Mouse (Mus musculus) limb, embryonic 12.5 days (tissue): ENCODE measurements at regions not wholly inside any gene's neighbourhood (a gene's known extent, or its start where the extent isn't known, plus 50 kb on each side); places are given as distances from the start of the nearest gene placed in this dataset.

ENCODE experiments used
- ATAC-seq: fragments of 200-750 bp; cut with Nextera tagmentation; 2 replicates; pipeline ENCODE4 v1.8.0; 2017; ENCODE audit warnings: low read depth, moderate TSS enrichment; ENCODE audit not compliant: insufficient number of reproducible peaks, insufficient read depth, low FRiP score, low TSS enrichment
- H3K27ac ChIP-seq: fragments of 300-500 bp; sonication (generic); 2 replicates; pipeline ENCODE4 v1.5.1; 2016; ENCODE audit warnings: mild to moderate bottlenecking, moderate library complexity
- H3K27me3 ChIP-seq: fragments of 300-500 bp; sonication (generic); 2 replicates; pipeline ENCODE4 v1.6.1; 2016; ENCODE audit warnings: mild to moderate bottlenecking, moderate library complexity
- H3K36me3 ChIP-seq: fragments of 300-500 bp; sonication (generic); 2 replicates; pipeline ENCODE4 v1.6.1; 2016; ENCODE audit warnings: mild to moderate bottlenecking, moderate library complexity
- H3K4me1 ChIP-seq: fragments of 300-500 bp; sonication (generic); replicated peaks from 2 replicates; pipeline ENCODE4 v1.6.1; 2016
- H3K4me2 ChIP-seq: fragments of 300-500 bp; sonication (generic); 2 replicates; pipeline ENCODE4 v1.6.1; 2016; ENCODE audit warnings: mild to moderate bottlenecking, moderate library complexity
- H3K4me3 ChIP-seq: fragments of 300-500 bp; sonication (generic); replicated peaks from 2 replicates; pipeline ENCODE4 v1.5.1; 2016; ENCODE audit warnings: mild to moderate bottlenecking
- H3K9ac ChIP-seq: fragments of 300-500 bp; sonication (generic); replicated peaks from 2 replicates; pipeline ENCODE4 v1.6.1; 2016; ENCODE audit warnings: mild to moderate bottlenecking, moderate library complexity
- H3K9me3 ChIP-seq: fragments of 300-500 bp; sonication (generic); 2 replicates; pipeline ENCODE4 v1.6.1; 2016; ENCODE audit warnings: mild to moderate bottlenecking, moderate library complexity
- WGBS: fragments of 180-500 bp; shearing (Covaris S2); methylation state at CpG from one replicate; pipeline ENCODE4 v1.1.7; 2016; 5-methylcytosine and 5-hydroxymethylcytosine counted together

- Histone ChIP-seq H3K27me3 (peaks cover 34% of the 10 kb centered on the region), H3K9ac (no peak overlapping the region), H3K4me1 (peaks cover 12% of the 10 kb centered on the region), H3K36me3 (no peaks in the 10 kb centered on the region), H3K4me3 (no peak overlapping the region), H3K4me2 (peak overlapping the region; percentile 8; the same call in 1 of the 2 replicates), H3K27ac (no peak overlapping the region; the same call in 1 of the 2 replicates), H3K9me3 (peaks cover 10% of the 10 kb centered on the region; the same call in 1 of the 2 replicates)
- 9% methylated on average over 15 of the region's 15 CpGs for WGBS
- peak; percentile 26; the same call in 1 of the 2 replicates for ATAC-seq
Observed at GRCm38 (mm10) chr5:119015606-119016255, 455.3 kb downstream of the Med13l start.

GRCm38 (mm10) chr5:119016420-119016819 lies 455.9 kb downstream of the Med13l start:
- peaks cover 10% of the 10 kb centered on the region; the same call in 1 of the 2 replicates for H3K9me3 ChIP-seq
- H3K27me3 ChIP-seq = peaks cover 34% of the 10 kb centered on the region
- no peaks in the 10 kb centered on the region for H3K36me3 ChIP-seq
- 18% methylated on average over 4 of the region's 4 CpGs for WGBS
- no peak overlapping the region; the same call in 1 of the 2 replicates for H3K27ac ChIP-seq
- peaks cover 12% of the 10 kb centered on the region for H3K4me1 ChIP-seq
- H3K4me3 ChIP-seq = no peak overlapping the region
- H3K9ac ChIP-seq = no peak overlapping the region
- no peak for ATAC-seq
- no peak overlapping the region for H3K4me2 ChIP-seq

DNA sequence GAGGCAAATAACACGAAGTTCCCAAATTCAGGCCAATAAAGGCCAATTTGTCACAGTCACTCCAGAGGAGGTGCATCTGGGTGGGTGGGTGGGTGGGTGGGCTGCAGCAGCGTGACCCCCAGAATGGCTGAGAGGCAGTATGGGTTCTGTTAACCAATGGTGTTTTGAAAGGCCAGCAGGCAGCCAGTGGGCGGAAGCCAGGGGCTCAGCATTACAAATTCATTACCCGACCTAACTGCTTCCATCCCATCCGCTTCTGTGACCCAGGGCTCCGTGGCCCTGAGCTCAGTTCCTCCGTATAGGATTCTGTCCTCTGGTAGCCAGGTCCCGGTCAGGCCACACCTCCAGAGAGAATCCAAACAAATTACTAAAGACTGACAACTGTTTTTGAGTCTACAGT lies 463.5 kb downstream of the Med13l start:
- Histone ChIP-seq H3K27ac (no peak overlapping the region), H3K36me3 (no peaks in the 10 kb centered on the region), H3K4me1 (peaks cover 8% of the 10 kb centered on the region), H3K4me3 (no peak overlapping the region), H3K4me2 (no peak overlapping the region), H3K9ac (no peak overlapping the region), H3K27me3 (peaks cover 42% of the 10 kb centered on the region), H3K9me3 (peaks cover 5% of the 10 kb centered on the region; the same call in 1 of the 2 replicates)
- 27% methylated on average over 8 of the region's 8 CpGs for WGBS
- ATAC-seq = no peak

- Histone ChIP-seq H3K9ac (no peak overlapping the region), H3K9me3 (no peaks in the 10 kb centered on the region), H3K4me2 (no peak overlapping the region), H3K36me3 (no peaks in the 10 kb centered on the region), H3K4me1 (peaks cover 4% of the 10 kb centered on the region), H3K27ac (no peak overlapping the region), H3K4me3 (no peak overlapping the region), H3K27me3 (peaks cover 14% of the 10 kb centered on the region)
- no peak for ATAC-seq
- 83% methylated on average over 5 of the region's 5 CpGs for WGBS
Observed at GRCm38 (mm10) chr5:119032051-119032450, 471.6 kb downstream of the Med13l start.

GRCm38 (mm10) chr5:119044548-119044947 lies 484.1 kb downstream of the Med13l start:
- WGBS = 25% methylated on average over 10 of the region's 10 CpGs
- no peak for ATAC-seq

DNA sequence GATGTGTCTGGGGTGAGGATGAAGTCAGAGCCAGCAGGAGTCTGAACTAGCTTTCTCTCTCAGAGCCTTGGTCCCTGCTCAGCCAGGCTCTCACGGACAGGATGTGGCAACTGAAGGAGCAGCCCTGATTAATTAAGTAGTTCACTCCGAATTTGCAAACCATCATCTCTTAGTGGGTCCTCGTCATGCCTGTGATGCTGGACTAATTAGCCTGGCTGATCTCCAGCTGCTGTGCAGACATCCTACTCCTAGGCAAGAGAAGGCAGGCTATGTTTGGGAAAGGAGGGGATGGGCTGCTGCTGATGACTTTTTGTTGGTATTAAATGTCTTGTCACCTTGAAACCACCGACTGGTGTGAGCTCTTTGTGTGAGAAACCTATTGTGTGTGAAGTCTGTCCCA lies 487.1 kb downstream of the Med13l start:
- Histone ChIP-seq H3K9me3 (no peaks in the 10 kb centered on the region), H3K4me2 (no peak overlapping the region), H3K36me3 (no peaks in the 10 kb centered on the region), H3K27me3 (peaks cover 37% of the 10 kb centered on the region), H3K9ac (no peak overlapping the region), H3K4me3 (no peak overlapping the region), H3K4me1 (peaks cover 3% of the 10 kb centered on the region; the same call in 1 of the 2 replicates), H3K27ac (no peak overlapping the region)
- ATAC-seq = no peak
- WGBS = 31% methylated on average over 4 of the region's 4 CpGs

More at GRCm38 (mm10) chr5:119044548-119044947, 484.1 kb downstream of the Med13l start:
- H3K27ac ChIP-seq = no peak overlapping the region
- no peak overlapping the region for H3K9ac ChIP-seq
- peaks cover 32% of the 10 kb centered on the region for H3K27me3 ChIP-seq
- H3K4me2 ChIP-seq = no peak overlapping the region
- no peak overlapping the region for H3K4me3 ChIP-seq
- no peaks in the 10 kb centered on the region for H3K9me3 ChIP-seq
- peaks cover 3% of the 10 kb centered on the region; the same call in 1 of the 2 replicates for H3K4me1 ChIP-seq
- no peaks in the 10 kb centered on the region for H3K36me3 ChIP-seq

GRCm38 (mm10) chr5:119052354-119052996 lies 492.0 kb downstream of the Med13l start:
- no peak overlapping the region for H3K9ac ChIP-seq
- no peak for ATAC-seq
- H3K9me3 ChIP-seq = no peaks in the 10 kb centered on the region
- no peak overlapping the region for H3K4me3 ChIP-seq
- peaks cover 5% of the 10 kb centered on the region for H3K4me1 ChIP-seq
- no peak overlapping the region for H3K27ac ChIP-seq
- no peak overlapping the region for H3K4me2 ChIP-seq
- H3K27me3 ChIP-seq = peaks cover 57% of the 10 kb centered on the region
- no peaks in the 10 kb centered on the region for H3K36me3 ChIP-seq
- 23% methylated on average over 11 of the region's 11 CpGs for WGBS

GRCm38 (mm10) chr5:119053738-119054137 lies 493.3 kb downstream of the Med13l start:
- Histone ChIP-seq H3K27me3 (peaks cover 52% of the 10 kb centered on the region), H3K36me3 (no peaks in the 10 kb centered on the region), H3K4me2 (no peak overlapping the region), H3K4me3 (no peak overlapping the region), H3K27ac (no peak overlapping the region), H3K9me3 (no peaks in the 10 kb centered on the region), H3K9ac (no peak overlapping the region), H3K4me1 (peaks cover 13% of the 10 kb centered on the region)
- 87% methylated on average over 8 of the region's 8 CpGs for WGBS
- no peak for ATAC-seq

GRCm38 (mm10) chr5:119054393-119054792 lies 493.9 kb downstream of the Med13l start:
- no peak overlapping the region for H3K9ac ChIP-seq
- peaks cover 16% of the 10 kb centered on the region for H3K4me1 ChIP-seq
- no peaks in the 10 kb centered on the region for H3K36me3 ChIP-seq
- no peak overlapping the region for H3K27ac ChIP-seq
- H3K27me3 ChIP-seq = peaks cover 52% of the 10 kb centered on the region
- no peaks in the 10 kb centered on the region for H3K9me3 ChIP-seq
- no peak overlapping the region for H3K4me2 ChIP-seq
- WGBS = 72% methylated on average over 6 of the region's 6 CpGs
- no peak overlapping the region for H3K4me3 ChIP-seq
- ATAC-seq = no peak

GRCm38 (mm10) chr5:119055430-119055829 lies 495.0 kb downstream of the Med13l start:
- no peak overlapping the region for H3K27ac ChIP-seq
- no peak overlapping the region for H3K9ac ChIP-seq
- H3K9me3 ChIP-seq = no peaks in the 10 kb centered on the region
- no peaks in the 10 kb centered on the region for H3K36me3 ChIP-seq
- 10% methylated on average over 12 of the region's 12 CpGs for WGBS
- no peak overlapping the region for H3K4me2 ChIP-seq
- peaks cover 59% of the 10 kb centered on the region for H3K27me3 ChIP-seq
- no peak overlapping the region for H3K4me3 ChIP-seq
- ATAC-seq = no peak
- H3K4me1 ChIP-seq = peaks cover 16% of the 10 kb centered on the region

DNA sequence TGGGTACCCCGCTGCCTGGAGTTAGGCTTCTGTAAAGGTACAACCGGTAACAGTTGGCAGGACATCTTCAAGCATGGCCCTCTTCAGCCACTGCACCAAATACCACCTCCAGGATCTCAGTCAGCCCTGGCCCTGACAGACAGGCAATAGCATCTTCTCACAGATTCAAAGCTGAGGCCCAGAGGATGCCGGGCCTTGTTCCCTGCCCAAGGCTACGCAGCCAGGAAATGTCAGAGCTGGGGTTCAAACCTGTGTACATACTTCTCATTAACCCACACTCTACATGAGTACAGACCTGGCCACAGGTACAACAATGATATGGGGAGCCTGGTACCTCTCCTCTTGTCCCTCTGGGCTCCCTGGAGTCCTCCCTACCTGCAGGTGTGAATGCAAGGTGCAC lies 497.3 kb downstream of the Med13l start:
- H3K9ac ChIP-seq = no peak overlapping the region
- H3K27ac ChIP-seq = no peak overlapping the region
- no peak overlapping the region for H3K4me3 ChIP-seq
- no peak overlapping the region for H3K4me2 ChIP-seq
- peaks cover 16% of the 10 kb centered on the region for H3K4me1 ChIP-seq
- 85% methylated on average over 4 of the region's 4 CpGs for WGBS
- ATAC-seq = no peak
- H3K27me3 ChIP-seq = peaks cover 46% of the 10 kb centered on the region
- 0 out of 2 replicates have a peak, but pooled peaks cover 5% of the 10 kb centered on the region for H3K9me3 ChIP-seq
- no peaks in the 10 kb centered on the region for H3K36me3 ChIP-seq
